Mouse (Mus musculus): Measurements from ENCODE around the gene Klhl21.

- TF ChIP-seq CTCF (IDR thresholded peaks at IDR 0.05; ENCODE audit: low read depth) (no peak), EP300 (IDR thresholded peaks at IDR 0.05; ENCODE audit: low read depth) (no peak)
Observed at GRCm38 (mm10) chr4:151989110-151989488, 19.5 kb upstream of the Klhl21 start.
